Mouse (Mus musculus) stomach, postnatal 0 days (tissue): Measurements from ENCODE around the gene Cib3. TPM values are rescaled to one million over a fixed set of nuclear protein-coding genes. Genes with fewer than 3 reads are reported as not detected.

Source experiments
- ATAC-seq: fragments of 200-750 bp; cut with Nextera tagmentation; 2 replicates; pipeline ENCODE4 v1.8.0; 2017; ENCODE audit not compliant: low FRiP score, low TSS enrichment
- DNase-seq: peaks from one replicate; pipeline ENCODE4 v3.0.0-alpha.2; 2016; ENCODE audit warnings: low spot score
- H3K27ac ChIP-seq: fragments of 300-500 bp; sonication (generic); replicated peaks from 2 replicates; pipeline ENCODE4 v1.5.1; 2014; ENCODE audit warnings: mild to moderate bottlenecking, control low read depth
- H3K27me3 ChIP-seq: fragments of 300-500 bp; sonication (generic); 2 replicates; pipeline ENCODE4 v1.6.1; 2014; ENCODE audit warnings: low read length; ENCODE audit not compliant: control insufficient read depth, insufficient read depth
- H3K36me3 ChIP-seq: fragments of 300-500 bp; sonication (generic); 2 replicates; pipeline ENCODE4 v1.6.1; 2014; ENCODE audit warnings: low read length, mixed read lengths; ENCODE audit not compliant: control insufficient read depth, insufficient read depth
- H3K4me1 ChIP-seq: fragments of 300-500 bp; sonication (generic); replicated peaks from 2 replicates; pipeline ENCODE4 v1.6.1; 2014; ENCODE audit warnings: antibody characterized with exemption; ENCODE audit not compliant: control insufficient read depth, insufficient read depth
- H3K4me2 ChIP-seq: fragments of 300-500 bp; sonication (generic); replicated peaks from 2 replicates; pipeline ENCODE4 v1.6.1; 2014; ENCODE audit warnings: low read depth, mild to moderate bottlenecking, control low read depth, moderate library complexity
- H3K4me3 ChIP-seq: fragments of 300-500 bp; sonication (generic); 2 replicates; pipeline ENCODE4 v1.5.1; 2014; ENCODE audit warnings: low read depth, low read length, control low read depth
- H3K9ac ChIP-seq: fragments of 300-500 bp; sonication (generic); 2 replicates; pipeline ENCODE4 v1.6.1; 2014; ENCODE audit warnings: mild to moderate bottlenecking, low read length, control low read depth, mixed read lengths
- H3K9me3 ChIP-seq: fragments of 300-500 bp; sonication (generic); 2 replicates; pipeline ENCODE4 v1.6.1; 2016; ENCODE audit warnings: low read length; ENCODE audit not compliant: control insufficient read depth
- CTCF ChIP-seq: IDR thresholded peaks from 2 replicates; pipeline ENCODE4 v1.5.1; 2016; ENCODE audit warnings: antibody characterized with exemption, low read depth, mild to moderate bottlenecking, moderate library complexity
- EP300 ChIP-seq: optimal IDR thresholded peaks from 2 replicates; pipeline ENCODE3; 2016; ENCODE audit warnings: antibody characterized with exemption
- WGBS: fragments of 180-500 bp; shearing (Covaris S2); extraction: QIAGEN DNeasy Blood & Tissue Kit; methylation state at CpG from one replicate; pipeline ENCODE4 v1.1.7; 2014; 5-methylcytosine and 5-hydroxymethylcytosine counted together
- polyA plus RNA-seq: library from polyadenylated mRNA; unstranded; fragments of >200 nt; fragmentation: Nextera tagmentation; extraction: Ambion mirVana; gene quantifications from 2 replicates; pipeline ENCODE4 v1.2.1, GENCODE M21; 2015

Gene Cib3
- polyA plus RNA-seq, 1 experiment from 2014 or later = 0.45 TPM

DNA sequence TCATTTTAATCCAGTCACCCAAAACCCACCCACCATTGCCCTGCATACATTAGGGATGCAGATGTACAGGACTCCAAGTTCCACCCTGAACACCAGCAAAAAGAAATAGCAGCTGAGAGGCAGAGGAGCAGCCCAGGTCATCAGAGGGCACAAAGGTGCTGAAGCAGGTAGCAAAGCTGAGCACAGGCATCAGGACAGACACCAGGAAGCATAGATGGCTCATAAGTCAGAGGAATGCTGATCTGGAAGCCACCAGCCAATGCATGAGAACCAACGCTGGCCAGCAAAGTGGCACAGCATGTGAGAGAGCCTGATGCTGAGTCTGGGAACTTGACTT is 45.2 kb upstream of the Cib3 start:
- no peaks in the 10 kb centered on the region for H3K9me3 ChIP-seq
- no peak overlapping the region for H3K27ac ChIP-seq
- no peaks in the 10 kb centered on the region for H3K27me3 ChIP-seq
- H3K4me1 ChIP-seq = no peaks in the 10 kb centered on the region
- no peaks in the 10 kb centered on the region for H3K36me3 ChIP-seq
- no peak for ATAC-seq
- TF ChIP-seq CTCF (no peak), EP300 (no peak)
- H3K4me2 ChIP-seq = no peak overlapping the region
- H3K4me3 ChIP-seq = no peak overlapping the region
- no peak for DNase-seq
- H3K9ac ChIP-seq = no peak overlapping the region
- WGBS = 86% methylated on average over 1 of the region's 1 CpGs

DNA sequence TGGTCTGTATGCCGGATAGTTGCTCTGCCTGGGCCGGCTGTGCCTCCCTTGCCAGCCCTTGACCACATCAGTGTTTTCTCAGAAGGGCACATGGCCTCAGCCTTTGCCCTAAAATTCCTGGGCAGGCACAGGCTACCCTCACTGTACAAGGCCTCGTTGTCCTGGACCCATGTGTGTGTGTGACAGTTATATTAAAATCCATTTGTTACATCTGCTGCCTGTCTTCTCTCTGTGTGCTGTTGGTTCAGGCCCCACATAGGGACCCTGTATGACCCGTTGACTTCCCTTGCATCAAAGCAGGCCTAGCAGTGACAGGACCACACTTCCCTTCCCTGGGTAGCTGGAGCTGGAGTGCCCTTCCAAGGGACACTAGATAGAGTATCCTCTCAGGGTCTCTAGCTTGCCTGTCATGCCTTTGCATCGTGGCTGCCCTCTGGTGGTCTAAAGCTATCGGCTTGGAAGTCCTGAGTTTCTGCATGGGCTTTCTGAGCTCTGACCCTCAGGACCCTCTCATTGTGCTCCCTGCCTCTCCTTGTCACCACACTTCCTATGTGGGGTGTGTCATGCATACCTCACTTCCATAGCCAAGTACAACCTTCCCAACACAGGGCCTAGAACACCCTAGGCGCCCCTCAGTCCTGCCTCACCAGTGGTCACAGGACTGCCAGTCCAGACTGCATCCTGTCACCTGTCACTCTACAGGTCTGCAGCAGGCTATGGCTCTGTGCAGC is 44.7 kb upstream of the Cib3 start:
- Histone ChIP-seq H3K4me1 (no peaks in the 10 kb centered on the region), H3K27me3 (no peaks in the 10 kb centered on the region), H3K4me3 (no peak overlapping the region), H3K9ac (no peak overlapping the region), H3K4me2 (no peak overlapping the region), H3K36me3 (peaks cover 3% of the 10 kb centered on the region; the same call in 1 of the 2 replicates), H3K9me3 (no peaks in the 10 kb centered on the region), H3K27ac (no peak overlapping the region)
- ATAC-seq = peak; percentile 24; the same call in 1 of the 2 replicates
- TF ChIP-seq CTCF = peak; percentile 76
- no peak for TF ChIP-seq EP300
- 51% methylated on average over 7 of the region's 7 CpGs for WGBS
- DNase-seq = peak; percentile 38

DNA sequence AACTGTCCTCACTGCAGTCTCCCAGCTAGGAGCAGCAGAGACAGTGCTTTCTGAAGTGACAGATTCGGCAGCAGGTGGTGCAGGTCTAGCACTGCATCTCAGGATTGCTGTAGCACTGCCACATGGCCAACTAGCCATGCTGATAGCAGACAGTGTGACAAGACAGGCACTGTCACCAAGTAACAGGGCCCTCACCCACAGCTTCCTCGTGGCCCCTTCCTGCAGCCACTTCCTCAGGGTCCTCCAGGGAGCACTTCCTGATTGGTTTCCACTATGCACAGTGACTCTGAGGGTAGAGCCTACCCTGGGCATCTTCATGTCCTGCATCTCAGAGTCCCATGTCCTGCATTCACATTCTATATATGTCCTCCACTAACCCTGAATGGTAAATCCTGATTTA is 32.0 kb upstream of the Cib3 start:
- ATAC-seq (no peak), DNase-seq (no peak)
- H3K4me3 ChIP-seq = no peak overlapping the region
- TF ChIP-seq EP300 (no peak), CTCF (no peak)
- no peak overlapping the region for H3K27ac ChIP-seq
- H3K9me3 ChIP-seq = no peaks in the 10 kb centered on the region
- WGBS = 61% methylated on average over 2 of the region's 2 CpGs
- H3K36me3 ChIP-seq = peaks cover 3% of the 10 kb centered on the region
- H3K27me3 ChIP-seq = no peaks in the 10 kb centered on the region
- H3K9ac ChIP-seq = no peak overlapping the region
- no peaks in the 10 kb centered on the region for H3K4me1 ChIP-seq
- H3K4me2 ChIP-seq = no peak overlapping the region

DNA sequence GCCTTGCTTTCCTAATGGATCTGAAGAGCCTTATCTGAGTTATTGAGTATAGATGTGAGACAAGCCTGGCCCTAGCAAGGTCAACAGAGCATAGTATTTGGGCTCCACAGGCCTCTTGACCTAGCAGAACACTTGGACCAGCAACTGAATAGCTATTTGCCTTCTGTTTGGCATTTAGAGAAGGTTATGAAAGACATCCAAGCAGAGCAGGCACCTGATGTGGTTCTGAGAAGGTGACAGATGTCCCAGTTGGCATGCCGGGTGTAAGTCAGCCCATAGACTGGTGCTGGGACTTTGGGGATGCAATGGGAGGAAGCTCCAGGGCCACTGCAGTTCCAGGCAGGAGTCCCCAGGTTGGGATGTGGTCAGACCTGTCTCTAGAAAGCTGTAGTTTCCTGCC is 29.6 kb upstream of the Cib3 start:
- no peak for TF ChIP-seq CTCF
- no peak for TF ChIP-seq EP300
- no peaks in the 10 kb centered on the region for H3K27me3 ChIP-seq
- DNase-seq (no peak), ATAC-seq (no peak)
- no peak overlapping the region for H3K4me3 ChIP-seq
- no peaks in the 10 kb centered on the region for H3K4me1 ChIP-seq
- peaks cover 3% of the 10 kb centered on the region for H3K36me3 ChIP-seq
- WGBS = 90% methylated on average over 1 of the region's 1 CpGs
- no peak overlapping the region for H3K4me2 ChIP-seq
- H3K9ac ChIP-seq = no peak overlapping the region
- H3K27ac ChIP-seq = no peak overlapping the region
- no peaks in the 10 kb centered on the region for H3K9me3 ChIP-seq

DNA sequence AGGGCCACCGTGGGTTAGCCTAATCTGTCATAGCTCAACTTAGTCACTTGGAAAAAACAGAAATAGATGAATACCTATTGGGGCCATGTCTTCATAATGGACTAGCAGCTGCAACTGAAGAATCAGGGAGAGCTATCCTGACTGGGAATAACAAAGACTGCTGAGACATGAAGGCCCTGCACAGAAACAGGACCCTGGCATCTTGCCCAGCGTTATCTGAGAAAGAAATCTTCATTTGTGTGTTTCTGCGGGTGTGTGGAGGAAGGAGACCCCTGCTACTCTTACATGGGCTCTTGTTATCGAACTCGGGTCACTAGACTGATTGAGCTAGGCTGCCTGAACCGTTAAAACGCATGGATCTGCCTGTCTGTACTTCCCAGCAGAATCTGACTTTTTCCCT is 28.3 kb upstream of the Cib3 start:
- no peaks in the 10 kb centered on the region for H3K9me3 ChIP-seq
- no peaks in the 10 kb centered on the region for H3K4me1 ChIP-seq
- peak overlapping the region; percentile 70 for H3K4me3 ChIP-seq
- peak overlapping the region; percentile 69 for H3K4me2 ChIP-seq
- H3K27me3 ChIP-seq = no peaks in the 10 kb centered on the region
- TF ChIP-seq CTCF (no peak), EP300 (no peak)
- DNase-seq (no peak), ATAC-seq (no peak)
- WGBS = 72% methylated on average over 7 of the region's 7 CpGs
- H3K9ac ChIP-seq = no peak overlapping the region
- H3K36me3 ChIP-seq = no peaks in the 10 kb centered on the region
- no peak overlapping the region for H3K27ac ChIP-seq

DNA sequence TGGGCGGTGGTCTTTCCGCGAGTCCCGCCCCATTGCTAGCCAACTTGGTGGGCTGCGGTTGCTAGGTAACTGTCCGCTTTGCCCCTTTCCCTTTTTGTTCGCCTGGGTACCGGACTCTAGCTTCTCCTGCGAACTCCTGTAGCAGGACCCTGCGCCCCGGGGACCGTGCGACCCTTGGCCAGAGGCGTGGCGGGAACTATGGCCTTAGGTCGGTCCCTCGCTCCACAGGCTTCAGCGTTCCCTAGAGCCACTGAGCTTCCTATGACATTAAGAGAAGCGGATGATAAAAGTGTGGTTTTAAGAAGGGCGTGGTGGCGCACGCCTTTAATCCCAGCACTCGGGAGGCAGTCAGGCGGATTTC is 27.7 kb upstream of the Cib3 start:
- ATAC-seq (peak; percentile 41), DNase-seq (no peak)
- under 1% methylated on average over 24 of the region's 24 CpGs for WGBS
- no peaks in the 10 kb centered on the region for H3K4me1 ChIP-seq
- H3K4me2 ChIP-seq = peak overlapping the region; percentile 69
- peak overlapping the region; percentile 94 for H3K27ac ChIP-seq
- TF ChIP-seq EP300 = no peak
- no peaks in the 10 kb centered on the region for H3K36me3 ChIP-seq
- no peaks in the 10 kb centered on the region for H3K27me3 ChIP-seq
- H3K9me3 ChIP-seq = no peaks in the 10 kb centered on the region
- peak overlapping the region; percentile 69 for H3K9ac ChIP-seq
- H3K4me3 ChIP-seq = peak overlapping the region; percentile 70
